Mouse (Mus musculus): ENCODE data around the gene Sv2a. TPM values are rescaled to one million over a fixed set of nuclear protein-coding genes. Genes with fewer than 3 reads are reported as not detected.
"Not testable (repeated sequence)": the region's sequence is repeated elsewhere in the genome, so short reads cannot be mapped to it uniquely, and the experiment has no call there.

The Sv2a gene
- polyA plus RNA-seq, 1 experiment = 0.28 TPM

DNA sequence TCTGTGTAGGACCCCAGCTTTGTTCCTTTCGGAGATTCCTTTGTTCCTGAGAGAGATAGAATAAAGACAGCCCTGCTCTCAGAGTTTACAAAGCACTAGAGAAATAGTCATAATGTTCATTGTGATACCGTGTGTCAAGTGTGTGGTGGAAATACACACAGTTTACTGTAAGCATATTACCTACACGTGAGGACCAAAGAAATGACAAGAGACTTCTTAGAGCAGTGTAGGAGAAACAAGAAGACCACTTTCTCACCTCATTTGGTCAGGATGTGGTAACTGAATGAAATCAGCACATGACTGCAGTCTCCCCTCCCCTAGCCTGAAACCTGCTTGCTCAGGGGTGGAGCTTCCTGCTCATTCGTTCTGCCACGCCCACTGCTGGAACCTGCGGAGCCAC lies 17.2 kb downstream of the Sv2a start:
- H3K4me2 ChIP-seq (ENCODE audit: low read depth) = peak overlapping the region; percentile 86
- H3K36me3 ChIP-seq (ENCODE audit: control insufficient read depth, insufficient read depth) = no peaks in the 10 kb centered on the region
- no peak overlapping the region for H3ac ChIP-seq (ENCODE audit: control insufficient read depth, insufficient read length)
- TF ChIP-seq E2F4 (IDR thresholded peaks at IDR 0.05; ENCODE audit: insufficient read depth) (no peak), TCF3 (IDR thresholded peaks at IDR 0.05; ENCODE audit: insufficient read length, low read depth) (no peak), MYOG (IDR thresholded peaks at IDR 0.05; ENCODE audit: control insufficient read depth in 1 of 3, insufficient read depth in 1 of 3, insufficient read length in 2 of 3, low read depth in 2 of 3) (no peak), TCF12 (IDR thresholded peaks at IDR 0.05; ENCODE audit: insufficient read depth, poor library complexity, severe bottlenecking) (no peak), MAX (IDR thresholded peaks at IDR 0.05; ENCODE audit: low read depth) (no peak), POLR2A (IDR thresholded peaks at IDR 0.05; ENCODE audit: insufficient read length, low read depth) (no peak), REST (IDR thresholded peaks at IDR 0.05; ENCODE audit: insufficient read depth, insufficient read length) (no peak), MYOD1 (IDR thresholded peaks at IDR 0.05; ENCODE audit: control insufficient read depth in 1 of 3, insufficient read length in 2 of 3, low read depth in 2 of 3) (no peak), USF1 (IDR thresholded peaks at IDR 0.05; ENCODE audit: low read depth) (no peak), SRF (IDR thresholded peaks at IDR 0.05; ENCODE audit: control insufficient read depth, insufficient read length, low read depth) (no peak), CEBPB (IDR thresholded peaks at IDR 0.05; ENCODE audit: insufficient read depth, poor library complexity, severe bottlenecking) (no peak), POLR2AphosphoS2 (IDR thresholded peaks at IDR 0.05; ENCODE audit: insufficient read length, low read depth) (no peak)
- no peaks in the 10 kb centered on the region for H3K27me3 ChIP-seq (ENCODE audit: control insufficient read depth, insufficient read depth, insufficient read length)
- H3K4me3 ChIP-seq = no peak overlapping the region
- H3K79me2 ChIP-seq (ENCODE audit: control insufficient read depth, insufficient read depth) = no peaks in the 10 kb centered on the region

DNA sequence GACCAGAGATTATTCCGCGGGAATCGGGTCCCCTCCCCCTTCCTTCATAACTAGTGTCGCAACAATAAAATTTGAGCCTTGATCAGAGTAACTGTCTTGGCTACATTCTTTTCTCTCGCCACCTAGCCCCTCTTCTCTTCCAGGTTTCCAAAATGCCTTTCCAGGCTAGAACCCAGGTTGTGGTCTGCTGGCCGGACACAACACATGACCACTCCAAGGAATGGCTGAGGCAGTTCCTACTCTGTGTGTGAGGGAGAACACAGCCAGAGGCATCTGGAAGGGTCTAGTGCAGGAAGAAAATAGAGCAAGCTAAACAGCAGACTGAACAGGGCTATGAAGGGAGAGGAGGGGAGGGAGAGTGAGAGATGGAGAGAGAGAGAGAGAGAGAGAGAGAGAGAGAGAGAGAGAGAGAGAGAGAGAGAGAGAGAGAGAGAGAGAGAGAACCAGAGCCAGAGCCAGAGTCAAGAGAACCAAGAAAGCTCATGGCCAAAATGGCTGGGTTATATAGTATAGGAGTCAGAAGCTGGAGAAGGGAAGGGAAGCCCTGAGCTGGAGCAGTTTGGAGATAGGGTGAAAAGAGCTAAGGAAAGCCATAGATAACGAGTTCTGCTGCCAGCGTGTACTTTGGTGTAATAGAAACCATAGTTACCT lies 17.8 kb downstream of the Sv2a start:
- not testable (repeated sequence) for H3K4me2 ChIP-seq (ENCODE audit: low read depth)

GRCm38 (mm10) chr3:96199731-96200130 lies 18.8 kb downstream of the Sv2a start:
- TF ChIP-seq MAX (IDR thresholded peaks at IDR 0.05; ENCODE audit: low read depth) (no peak), REST (IDR thresholded peaks at IDR 0.05; ENCODE audit: insufficient read depth, insufficient read length) (no peak), USF1 (IDR thresholded peaks at IDR 0.05; ENCODE audit: low read depth) (no peak), TCF3 (IDR thresholded peaks at IDR 0.05; ENCODE audit: insufficient read length, low read depth) (no peak)
- H3K27me3 ChIP-seq (ENCODE audit: control insufficient read depth, insufficient read depth, insufficient read length) = no peaks in the 10 kb centered on the region
- H3K36me3 ChIP-seq (ENCODE audit: control insufficient read depth, insufficient read depth) = no peaks in the 10 kb centered on the region
- no peak overlapping the region for H3ac ChIP-seq (ENCODE audit: control insufficient read depth, insufficient read length)
- H3K79me2 ChIP-seq (ENCODE audit: control insufficient read depth, insufficient read depth) = no peaks in the 10 kb centered on the region
- H3K4me3 ChIP-seq = no peak overlapping the region
- H3K4me2 ChIP-seq (ENCODE audit: low read depth) = no peak overlapping the region

More for the DNA sequence above, 17.8 kb downstream of the Sv2a start:
- H3ac ChIP-seq (ENCODE audit: control insufficient read depth, insufficient read length); H3K4me3 ChIP-seq; H3K27me3 ChIP-seq (ENCODE audit: control insufficient read depth, insufficient read depth, insufficient read length); H3K36me3 ChIP-seq (ENCODE audit: control insufficient read depth, insufficient read depth); H3K79me2 ChIP-seq (ENCODE audit: control insufficient read depth, insufficient read depth): not testable (repeated sequence)

GRCm38 (mm10) chr3:96207819-96208218 lies 26.9 kb downstream of the Sv2a start:
- no peak overlapping the region for H3K4me3 ChIP-seq
- no peaks in the 10 kb centered on the region for H3K79me2 ChIP-seq (ENCODE audit: control insufficient read depth, insufficient read depth)
- no peak overlapping the region for H3ac ChIP-seq (ENCODE audit: control insufficient read depth, insufficient read length)
- H3K27me3 ChIP-seq (ENCODE audit: control insufficient read depth, insufficient read depth, insufficient read length) = no peaks in the 10 kb centered on the region
- TF ChIP-seq E2F4 (IDR thresholded peaks at IDR 0.05; ENCODE audit: insufficient read depth) = no peak
- TF ChIP-seq USF1 (IDR thresholded peaks at IDR 0.05; ENCODE audit: low read depth) = no peak
- TF ChIP-seq REST (IDR thresholded peaks at IDR 0.05; ENCODE audit: insufficient read depth, insufficient read length) = no peak
- TF ChIP-seq POLR2AphosphoS2 (IDR thresholded peaks at IDR 0.05; ENCODE audit: insufficient read length, low read depth) = no peak
- no peak for TF ChIP-seq MAX (IDR thresholded peaks at IDR 0.05; ENCODE audit: low read depth)
- no peak for TF ChIP-seq MYOG (IDR thresholded peaks at IDR 0.05; ENCODE audit: control insufficient read depth in 1 of 3, insufficient read depth in 1 of 3, insufficient read length in 2 of 3, low read depth in 2 of 3)
- TF ChIP-seq SRF (IDR thresholded peaks at IDR 0.05; ENCODE audit: control insufficient read depth, insufficient read length, low read depth) = no peak
- no peak for TF ChIP-seq POLR2A (IDR thresholded peaks at IDR 0.05; ENCODE audit: insufficient read length, low read depth)
- TF ChIP-seq TCF3 (IDR thresholded peaks at IDR 0.05; ENCODE audit: insufficient read length, low read depth) = no peak
- H3K4me2 ChIP-seq (ENCODE audit: low read depth) = no peak overlapping the region
- H3K36me3 ChIP-seq (ENCODE audit: control insufficient read depth, insufficient read depth) = no peaks in the 10 kb centered on the region

DNA sequence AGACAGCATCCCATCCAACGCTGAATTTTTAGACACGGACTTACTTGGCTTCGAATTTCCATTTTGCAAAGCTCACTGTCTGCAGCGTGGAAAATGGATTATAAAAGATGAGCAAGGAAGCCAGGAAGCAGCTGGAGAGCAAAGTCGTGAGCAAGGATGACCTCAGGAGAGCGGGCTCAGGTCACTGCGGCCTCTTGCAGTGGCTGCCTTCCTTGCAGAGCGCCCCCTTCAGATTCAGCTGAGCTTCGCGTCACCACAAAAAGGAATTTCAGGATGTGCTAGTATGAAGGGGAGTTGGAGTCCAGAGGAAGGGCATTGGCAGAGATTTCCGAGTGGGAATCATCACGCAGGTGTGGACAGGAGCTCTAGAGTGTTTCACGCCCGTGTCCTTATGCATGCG lies 28.3 kb downstream of the Sv2a start:
- Histone ChIP-seq H3K79me2 (ENCODE audit: control insufficient read depth, insufficient read depth) (no peaks in the 10 kb centered on the region), H3K4me2 (ENCODE audit: low read depth) (no peak overlapping the region), H3K4me3 (no peak overlapping the region), H3K36me3 (ENCODE audit: control insufficient read depth, insufficient read depth) (no peaks in the 10 kb centered on the region), H3ac (ENCODE audit: control insufficient read depth, insufficient read length) (no peak overlapping the region), H3K27me3 (ENCODE audit: control insufficient read depth, insufficient read depth, insufficient read length) (no peaks in the 10 kb centered on the region)
- TF ChIP-seq USF1 (IDR thresholded peaks at IDR 0.05; ENCODE audit: low read depth) (no peak), REST (IDR thresholded peaks at IDR 0.05; ENCODE audit: insufficient read depth, insufficient read length) (no peak), CEBPB (IDR thresholded peaks at IDR 0.05; ENCODE audit: insufficient read depth, poor library complexity, severe bottlenecking) (no peak), E2F4 (IDR thresholded peaks at IDR 0.05; ENCODE audit: insufficient read depth) (no peak), POLR2AphosphoS2 (IDR thresholded peaks at IDR 0.05; ENCODE audit: insufficient read length, low read depth) (no peak), MYOD1 (IDR thresholded peaks at IDR 0.05; ENCODE audit: control insufficient read depth in 1 of 3, insufficient read length in 2 of 3, low read depth in 2 of 3) (no peak), TCF12 (IDR thresholded peaks at IDR 0.05; ENCODE audit: insufficient read depth, poor library complexity, severe bottlenecking) (no peak), POLR2A (IDR thresholded peaks at IDR 0.05; ENCODE audit: insufficient read length, low read depth) (no peak), MAX (IDR thresholded peaks at IDR 0.05; ENCODE audit: low read depth) (no peak), SRF (IDR thresholded peaks at IDR 0.05; ENCODE audit: control insufficient read depth, insufficient read length, low read depth) (no peak), MYOG (IDR thresholded peaks at IDR 0.05; ENCODE audit: control insufficient read depth in 1 of 3, insufficient read depth in 1 of 3, insufficient read length in 2 of 3, low read depth in 2 of 3) (no peak), TCF3 (IDR thresholded peaks at IDR 0.05; ENCODE audit: insufficient read length, low read depth) (no peak)

All from myocyte (in vitro differentiated cells).